Mouse (Mus musculus) right cerebral cortex, postnatal 25 days (tissue): ENCODE data around the gene Dscaml1.
A peak's percentile ranks its signal among the peaks of the same experiment; 100 is the strongest.

ENCODE experiments used
- DNase-seq: peaks from one replicate; pipeline ENCODE4 v3.0.0; 2022

Gene Dscaml1

DNA sequence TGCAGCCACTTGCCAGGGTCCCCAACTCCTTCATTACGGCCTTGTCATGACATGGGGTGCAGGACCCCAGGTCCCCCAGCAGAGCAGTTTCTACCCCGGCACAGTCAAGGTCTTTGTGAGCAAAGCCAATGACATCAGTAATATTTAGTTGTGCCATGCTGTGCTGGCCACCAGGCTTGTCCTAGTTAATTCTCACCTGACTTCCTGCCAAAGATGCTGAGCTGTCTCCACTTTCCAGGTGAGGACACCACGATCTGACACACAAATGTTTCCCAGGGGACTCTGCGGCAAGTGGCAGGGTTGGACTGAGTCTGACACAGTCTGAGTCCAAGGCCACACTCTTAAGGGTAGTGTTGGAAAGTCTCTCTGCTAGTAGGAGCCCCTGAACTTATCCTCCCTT lies at the start of gene Dscaml1:
Gene Dscaml1 (plus strand): TSS at position 173 of the 400 bp plus-strand sequence.
- no peak for DNase-seq

DNA sequence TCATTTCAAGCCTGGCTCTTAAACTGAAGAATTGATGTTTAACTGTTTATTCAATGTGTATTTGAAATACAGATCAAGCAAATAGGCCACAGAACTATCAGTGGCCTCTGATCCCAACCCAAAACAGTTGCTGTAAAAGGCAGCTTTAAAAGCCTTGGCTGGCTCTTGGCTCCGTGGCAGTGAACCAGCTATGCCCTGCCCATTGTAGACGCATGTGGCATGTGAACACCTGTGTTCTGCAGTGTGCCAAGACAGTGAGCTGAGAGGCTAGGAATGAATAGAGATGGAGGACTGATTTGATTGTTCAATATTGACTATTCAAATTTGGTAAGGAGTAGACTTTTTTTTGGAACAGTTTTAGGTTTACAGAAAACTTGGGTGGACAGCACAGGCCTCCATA lies 49.5 kb upstream of the Dscaml1 start:
- DNase-seq: no peak

DNA sequence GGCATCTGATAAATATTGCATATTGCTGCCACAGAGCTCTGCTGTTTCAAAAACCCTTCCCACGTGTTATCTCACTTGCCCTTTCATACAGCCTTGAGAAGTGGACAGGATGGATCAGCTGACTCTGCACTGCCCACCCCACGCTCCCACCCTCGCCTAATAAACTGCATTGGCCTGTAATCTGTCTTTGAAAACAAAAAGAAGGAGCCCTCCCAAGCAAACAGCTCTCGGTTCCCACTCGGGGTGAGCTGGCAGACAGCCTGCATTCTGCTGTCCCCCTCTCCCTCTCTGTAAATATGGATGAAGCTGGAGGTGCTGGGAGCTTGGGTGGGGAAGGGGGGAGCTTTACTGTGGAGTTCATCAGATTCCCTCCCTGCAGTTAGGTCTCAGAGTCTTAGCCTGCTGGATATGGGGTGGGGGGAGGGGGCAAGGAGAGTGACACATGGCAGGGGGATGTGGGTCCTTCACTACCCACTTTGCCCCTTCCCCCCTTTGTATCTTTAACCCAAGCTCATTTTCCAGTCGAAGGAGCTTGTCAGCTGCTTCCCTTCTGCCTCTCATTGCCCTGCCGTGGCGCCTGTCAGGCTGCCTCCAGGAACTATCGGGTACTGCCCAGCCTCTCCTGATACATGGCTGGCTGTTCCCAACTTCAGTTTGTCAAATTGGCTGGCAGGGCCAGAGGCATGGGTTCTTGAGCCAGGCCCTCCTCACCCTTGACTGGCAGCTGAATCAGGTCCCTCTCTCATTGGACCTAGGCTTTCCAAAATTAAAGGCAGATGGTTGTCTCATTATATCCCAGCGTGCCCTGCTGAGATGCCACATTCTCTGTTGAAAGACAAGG lies 45.8 kb upstream of the Dscaml1 start:
- no peak for DNase-seq

GRCm38 (mm10) chr9:45382336-45382735 lies 44.1 kb upstream of the Dscaml1 start:
- no peak for DNase-seq

DNA sequence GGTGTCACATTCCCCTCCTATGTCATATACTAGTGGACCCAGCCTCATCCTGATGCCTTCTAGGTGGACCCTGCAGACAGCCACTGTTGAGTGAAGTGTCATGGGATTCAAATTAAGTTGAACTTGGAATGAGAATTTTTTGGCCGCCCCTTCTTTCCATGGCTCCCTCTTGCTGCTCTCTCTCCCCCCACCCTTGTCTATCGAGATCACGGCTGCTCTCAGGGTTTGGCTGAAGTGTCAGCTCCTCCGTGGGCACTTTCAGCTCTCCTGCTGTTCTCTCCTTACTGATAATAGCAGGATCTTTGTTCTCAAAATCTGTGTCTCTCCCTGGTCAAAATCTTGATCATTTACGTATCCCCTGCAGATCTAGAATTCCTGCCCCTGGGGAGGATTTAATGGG lies 43.6 kb upstream of the Dscaml1 start:
- no peak for DNase-seq

GRCm38 (mm10) chr9:45383883-45384282 lies 42.5 kb upstream of the Dscaml1 start:
- DNase-seq: no peak

GRCm38 (mm10) chr9:45386698-45387097 lies 39.7 kb upstream of the Dscaml1 start:
- DNase-seq: no peak

DNA sequence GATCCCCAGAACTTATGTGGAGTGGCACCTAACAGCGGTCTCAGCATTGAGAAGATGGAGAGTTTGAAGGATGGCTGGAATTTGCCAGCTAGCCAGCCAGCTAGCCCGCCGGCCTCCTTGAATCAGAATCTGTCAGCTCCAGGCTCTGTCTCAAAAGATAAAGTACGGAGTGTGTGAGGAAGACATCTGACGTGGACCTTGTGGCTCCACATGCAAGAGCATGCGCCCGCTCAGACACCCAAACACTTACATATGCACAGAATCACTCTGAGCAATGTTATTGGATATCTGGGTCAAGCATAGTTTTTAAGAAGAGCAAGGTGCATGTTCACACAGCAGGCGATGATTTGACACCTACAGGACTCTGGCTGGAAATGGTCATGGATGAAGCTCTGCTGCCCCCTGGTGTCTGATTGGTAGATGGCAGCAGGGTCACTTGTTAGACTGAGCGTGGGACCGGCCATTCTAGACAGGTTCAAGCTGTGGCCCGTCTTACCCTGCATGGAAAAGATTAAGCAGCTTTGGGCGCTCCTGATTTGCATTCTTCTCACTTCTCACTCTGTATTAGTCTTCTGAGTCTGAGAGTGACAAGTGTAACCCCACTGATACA lies 37.9 kb upstream of the Dscaml1 start:
- DNase-seq: peak; percentile 77

GRCm38 (mm10) chr9:45389596-45389995 lies 36.8 kb upstream of the Dscaml1 start:
- no peak for DNase-seq

- no peak for DNase-seq
Observed at GRCm38 (mm10) chr9:45391299-45391698, 35.1 kb upstream of the Dscaml1 start.

GRCm38 (mm10) chr9:45395218-45395617 lies 31.2 kb upstream of the Dscaml1 start:
- no peak for DNase-seq

- no peak for DNase-seq
Observed at GRCm38 (mm10) chr9:45395796-45396195, 30.6 kb upstream of the Dscaml1 start.

DNA sequence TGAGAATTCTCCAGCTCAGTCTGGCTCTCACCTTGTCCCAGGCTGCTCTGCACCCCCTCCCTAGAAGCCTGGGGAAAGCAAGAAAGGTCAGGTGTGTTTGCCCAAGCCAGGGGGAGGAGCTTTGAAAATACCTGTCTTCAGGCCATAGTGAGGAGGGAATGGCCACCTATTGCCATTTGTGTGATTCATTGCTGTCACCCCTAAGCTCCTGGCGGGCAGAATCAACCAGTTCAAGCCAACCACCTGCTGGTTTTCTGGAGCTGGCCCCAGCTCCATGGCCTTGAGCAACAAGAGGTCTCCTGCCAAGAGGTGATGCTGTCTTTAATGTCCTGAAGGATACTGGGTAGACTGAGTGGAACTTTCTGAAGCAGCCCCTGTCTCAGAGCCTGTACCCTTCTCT lies 28.1 kb upstream of the Dscaml1 start:
- DNase-seq: no peak

DNA sequence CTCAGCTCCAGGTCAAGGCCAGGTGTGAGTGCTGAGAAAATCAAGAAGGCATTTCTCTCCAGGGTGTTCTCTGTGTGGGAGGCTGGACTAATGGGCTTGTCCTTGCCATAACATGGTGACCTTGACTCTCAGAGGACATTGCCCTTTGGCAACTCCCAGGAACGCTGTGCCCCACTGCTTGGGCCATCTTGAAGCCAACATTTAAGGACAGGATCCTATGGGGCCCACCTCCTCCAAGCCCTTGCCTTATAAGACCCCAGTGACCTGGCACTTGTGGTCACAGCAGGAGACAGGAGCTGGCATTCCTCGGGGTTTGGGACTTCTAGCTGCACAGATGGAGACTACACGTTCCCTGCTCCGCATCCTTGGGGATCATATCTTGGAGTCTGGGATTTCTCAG lies 27.0 kb upstream of the Dscaml1 start, which contains the start of gene Fxyd2:
Gene Fxyd2 (plus strand): TSS at position 236 of the 400 bp plus-strand sequence.
- no peak for DNase-seq

DNA sequence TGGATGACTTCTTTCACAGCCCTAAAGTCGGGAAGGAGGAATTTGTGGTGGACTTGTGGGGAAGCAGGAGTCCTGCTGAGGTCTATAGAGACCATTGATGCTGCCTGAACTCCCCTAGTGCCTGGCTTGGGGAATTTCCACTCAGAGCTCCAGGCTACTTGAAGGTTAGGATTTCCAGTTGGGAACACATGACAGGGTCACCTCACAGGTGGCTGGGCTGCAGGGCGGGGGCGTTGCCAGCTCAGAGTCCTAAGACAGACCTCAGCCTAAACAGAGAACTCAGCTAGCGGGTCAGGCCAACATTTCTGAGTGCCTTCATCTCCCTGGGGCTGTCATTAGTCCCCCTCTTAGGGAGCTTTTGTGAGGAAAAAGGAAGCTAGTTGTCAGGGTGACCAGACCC lies 24.6 kb upstream of the Dscaml1 start:
- DNase-seq: no peak

GRCm38 (mm10) chr9:45402957-45403356 lies 23.5 kb upstream of the Dscaml1 start:
- DNase-seq: no peak

DNA sequence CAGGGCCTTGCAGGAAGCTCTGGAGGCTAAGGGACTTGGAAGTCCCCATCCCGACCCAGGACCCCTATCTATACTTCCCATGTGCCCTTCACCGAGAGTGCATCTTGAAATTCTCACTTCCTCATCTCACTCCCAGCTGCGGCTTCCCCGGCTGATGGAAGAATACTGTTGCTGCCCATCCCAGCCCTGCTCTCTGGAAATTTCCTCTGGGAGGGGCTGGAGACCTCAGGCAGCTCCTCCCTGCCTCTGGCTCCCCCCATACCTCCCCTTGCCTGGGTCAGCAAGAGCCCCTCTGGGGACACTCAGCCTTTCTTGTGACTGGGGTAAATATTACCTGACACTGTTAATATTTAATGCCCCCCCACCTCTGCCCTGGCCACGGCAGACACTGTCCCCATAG lies 20.7 kb upstream of the Dscaml1 start:
- DNase-seq: no peak

DNA sequence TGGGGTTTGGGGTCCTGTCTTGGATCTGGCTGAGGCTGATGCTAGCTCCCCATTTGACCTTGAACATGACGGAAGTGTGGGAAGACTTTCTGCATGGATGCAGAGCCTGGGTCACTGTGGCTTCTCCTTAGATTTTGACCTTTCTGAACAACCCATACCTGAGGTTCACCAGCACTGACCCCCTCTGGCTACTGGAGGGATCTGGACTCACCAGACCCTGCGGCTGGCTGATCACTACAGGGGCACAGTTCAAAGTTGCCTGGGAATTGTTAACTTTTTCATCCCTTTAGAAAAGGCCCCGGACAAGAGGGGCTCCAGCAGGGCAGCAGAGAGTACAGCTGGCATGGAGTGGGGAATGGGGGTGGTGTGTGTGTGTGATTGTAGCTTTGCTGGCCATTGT lies 19.6 kb upstream of the Dscaml1 start:
- no peak for DNase-seq

DNA sequence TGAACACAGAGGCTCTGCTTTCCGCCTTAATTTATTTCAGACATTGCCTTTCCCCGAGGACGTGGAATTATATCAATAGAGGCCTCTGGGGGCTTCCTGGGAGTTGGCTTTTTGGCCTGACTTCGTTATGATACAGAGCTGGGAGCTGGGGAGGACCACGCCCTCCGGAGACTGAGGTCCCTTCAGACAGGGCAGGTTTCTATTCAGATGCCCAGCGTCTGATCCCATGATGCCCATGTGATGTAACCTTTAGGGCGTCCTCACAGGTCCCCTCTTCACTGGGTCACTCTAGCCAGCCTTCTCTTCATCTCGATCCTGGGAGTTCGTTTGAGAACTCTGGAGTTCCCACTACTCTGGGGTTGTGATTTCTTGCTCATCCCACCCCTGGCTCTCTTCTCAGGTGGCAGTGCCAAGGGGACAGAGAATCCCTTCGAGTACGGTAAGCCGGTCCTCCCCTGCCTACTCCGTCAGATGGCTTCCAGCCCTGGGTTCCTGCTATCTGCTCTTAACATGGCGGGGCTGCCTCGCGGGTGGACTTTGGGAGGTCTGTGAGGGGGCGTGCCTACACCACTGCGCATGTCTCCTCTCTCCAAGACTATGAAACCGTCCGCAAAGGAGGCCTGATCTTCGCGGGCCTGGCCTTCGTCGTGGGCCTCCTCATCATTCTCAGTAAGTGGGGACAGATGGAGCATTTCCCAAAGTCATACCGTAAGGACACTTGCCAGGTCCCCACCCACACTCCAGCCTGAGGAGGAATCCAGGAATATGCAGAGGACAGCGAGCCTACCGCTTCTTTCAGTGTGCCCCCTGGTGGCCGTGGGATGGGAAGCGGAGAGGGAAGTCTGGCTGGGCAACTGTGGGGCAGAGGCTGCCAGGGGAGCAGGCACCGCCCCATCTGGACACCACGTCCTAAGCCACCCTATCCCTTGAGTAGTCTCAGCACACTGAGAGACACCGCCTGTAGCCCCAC lies 18.4 kb upstream of the Dscaml1 start:
- DNase-seq: peak; percentile 78

DNA sequence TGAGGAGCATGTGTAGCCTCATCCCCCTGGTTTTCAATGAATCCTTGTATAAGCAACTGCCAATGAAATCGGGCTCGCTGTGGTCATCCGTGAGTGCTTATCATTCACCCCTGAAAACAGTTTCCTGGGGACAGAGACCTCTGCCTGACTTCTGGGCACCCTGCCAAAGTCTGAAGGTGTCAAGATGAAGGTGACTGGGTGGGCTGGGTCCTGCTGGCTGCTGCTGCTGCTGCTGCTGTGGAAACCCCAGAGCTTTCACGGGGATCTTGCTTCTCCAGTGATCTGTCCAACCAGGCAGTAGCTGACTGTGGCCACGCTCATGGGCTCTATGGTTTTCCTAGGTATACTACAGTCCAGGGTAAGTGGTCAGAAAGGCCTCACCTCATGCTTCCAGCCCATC lies 16.2 kb upstream of the Dscaml1 start:
- no peak for DNase-seq

DNA sequence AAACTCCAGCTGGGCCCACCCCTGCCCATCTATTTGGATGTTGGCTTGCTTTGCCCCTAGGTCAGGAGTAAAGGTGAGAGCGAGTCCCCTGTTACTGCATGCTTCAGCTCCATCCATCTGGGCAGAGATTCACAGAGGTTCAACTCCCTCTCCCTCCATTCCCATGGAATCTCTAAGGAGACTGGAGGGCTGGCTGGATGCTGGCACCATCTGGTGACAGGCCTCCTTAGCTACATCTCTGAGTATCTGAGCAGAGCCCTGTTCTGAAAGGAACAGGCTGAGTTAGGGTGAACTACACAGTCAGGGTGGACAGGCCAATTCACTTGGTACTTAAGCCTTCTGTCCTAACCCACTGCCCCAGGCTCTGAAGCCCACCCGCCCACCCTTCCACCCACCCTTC lies 15.8 kb upstream of the Dscaml1 start:
- no peak for DNase-seq

DNA sequence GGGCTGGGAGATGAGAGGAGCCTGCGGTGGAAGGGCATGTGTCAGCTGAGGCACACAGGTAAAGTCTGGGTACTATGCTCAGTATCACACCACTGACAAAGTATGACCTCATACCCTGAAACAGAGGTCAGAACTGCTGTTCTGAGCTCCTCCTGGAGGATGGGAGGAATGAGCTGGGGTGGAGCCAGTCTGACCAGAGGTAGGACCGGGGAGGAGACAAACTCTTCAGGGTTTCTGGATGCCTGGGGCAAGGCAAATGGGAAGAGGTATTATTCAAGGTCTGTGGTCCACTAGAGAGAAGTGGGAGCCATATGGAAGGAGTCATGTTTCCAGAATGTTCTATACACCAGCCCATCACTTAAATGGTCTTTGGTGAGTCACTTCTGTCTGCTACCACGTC lies 15.3 kb upstream of the Dscaml1 start:
- no peak for DNase-seq

DNA sequence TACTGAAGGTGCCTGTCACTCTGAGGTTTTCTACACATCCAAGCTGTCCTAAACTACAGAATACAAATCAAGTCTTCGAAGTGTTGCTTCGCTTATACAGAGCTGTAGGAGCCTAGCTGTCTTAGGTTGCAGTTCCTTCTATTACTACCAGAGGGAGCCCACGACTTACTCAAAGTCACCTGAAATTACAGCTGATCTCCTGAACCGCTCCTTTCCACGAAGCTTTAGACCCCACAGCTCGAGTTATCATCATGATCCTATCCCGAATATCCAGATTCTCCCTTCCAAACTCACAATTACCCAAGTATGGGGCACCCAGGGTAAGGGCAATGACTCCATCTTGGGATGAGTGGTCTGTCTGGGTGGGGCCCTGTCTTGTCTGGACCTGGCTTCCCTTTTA lies 14.6 kb upstream of the Dscaml1 start:
- DNase-seq: peak; percentile 32
